Mouse (Mus musculus) inflammation-experienced regulatory T-cells (primary cell): ENCODE measurements around the gene Olfr132. TPM values are rescaled to one million over a fixed set of nuclear protein-coding genes. Genes with fewer than 3 reads are reported as not detected.

Source experiments
- polyA plus RNA-seq, 2 experiments: library from polyadenylated mRNA; unstranded; fragments of 100-300 nt; shearing (Covaris generic); gene quantifications; one replicate each; pipeline ENCODE4 v1.2.1; 2017

The Olfr132 gene
- polyA plus RNA-seq: not detected

GRCm38 (mm10) chr17:38134426-38134825, at the start of gene Olfr132:
Gene Olfr132 (minus strand): TSS chr17:38134526.

GRCm38 (mm10) chr17:38171088-38171487, 36.8 kb upstream of the Olfr132 start, which contains the start of gene Olfr134:
Gene Olfr134 (plus strand): TSS chr17:38171388.

GRCm38 (mm10) chr17:38144981-38145380, 10.7 kb upstream of the Olfr132 start, which contains the start of gene Olfr133:
Gene Olfr133 (plus strand): TSS chr17:38145281.

GRCm38 (mm10) chr17:38088593-38088992, 45.7 kb downstream of the Olfr132 start, which contains the start of gene Olfr131:
Gene Olfr131 (minus strand): TSS chr17:38088693.

Other genes starting within 250 kb of the Olfr132 start
- gene Olfr127, start 234.1 kb downstream of the Olfr132 start, polyA plus RNA-seq: 1 to 10 TPM in 1 of 2 experiments, under 1 TPM in 1; 0.10 to 1.0 TPM
- gene Olfr128, start 214.0 kb downstream of the Olfr132 start, polyA plus RNA-seq: under 1 TPM; 0.18 to 0.78 TPM
- gene Olfr761, start 181.4 kb downstream of the Olfr132 start, polyA plus RNA-seq: not detected
- gene Olfr129, start 74.4 kb downstream of the Olfr132 start, polyA plus RNA-seq: under 1 TPM; 0.12 to 0.29 TPM
- not detected for gene Olfr130, start 70.6 kb downstream of the Olfr132 start, polyA plus RNA-seq
- gene Olfr131, start 45.8 kb downstream of the Olfr132 start, polyA plus RNA-seq: under 1 TPM in 1 of 2 experiments, not detected in 1; 0.17 TPM
- gene Olfr133, start 10.8 kb upstream of the Olfr132 start, polyA plus RNA-seq: not detected
- 1 to 10 TPM in 1 of 2 experiments, under 1 TPM in 1; 0.17 to 1.6 TPM for gene Olfr134, start 36.9 kb upstream of the Olfr132 start, polyA plus RNA-seq
- gene Olfr135, start 69.8 kb upstream of the Olfr132 start, polyA plus RNA-seq: not detected
- under 1 TPM in 1 of 2 experiments, not detected in 1; 0.23 TPM for gene Olfr138, start 126.5 kb upstream of the Olfr132 start, polyA plus RNA-seq
- not detected for gene Olfr137, start 173.0 kb upstream of the Olfr132 start, polyA plus RNA-seq
- 1 to 10 TPM in 1 of 2 experiments, not detected in 1; 1.5 TPM for gene Olfr136, start 195.3 kb upstream of the Olfr132 start, polyA plus RNA-seq